Mouse (Mus musculus) kidney, postnatal 0 days (tissue): Measurements from ENCODE around the gene Spdef. TPM values are rescaled to one million over a fixed set of nuclear protein-coding genes. Genes with fewer than 3 reads are reported as not detected.

Experiments used
- ATAC-seq: fragments of 200-750 bp; cut with Nextera tagmentation; replicated peaks from 2 replicates; pipeline ENCODE4 v1.8.0; 2017; ENCODE audit warnings: low read depth, moderate number of reproducible peaks, moderate TSS enrichment, moderate library complexity; ENCODE audit not compliant: low FRiP score
- DNase-seq: peaks from one replicate; pipeline ENCODE4 v3.0.0-alpha.2; 2016; ENCODE audit warnings: low spot score
- H3K27ac ChIP-seq: fragments of 300-500 bp; sonication (generic); 2 replicates; pipeline ENCODE4 v1.5.1; 2014; ENCODE audit warnings: mild to moderate bottlenecking
- H3K27me3 ChIP-seq: fragments of 300-500 bp; sonication (generic); 2 replicates; pipeline ENCODE4 v1.6.1; 2014; ENCODE audit warnings: low read length, mixed read lengths; ENCODE audit not compliant: insufficient read depth
- H3K36me3 ChIP-seq: fragments of 300-500 bp; sonication (generic); 2 replicates; pipeline ENCODE4 v1.6.1; 2014; ENCODE audit warnings: low read length, mixed read lengths; ENCODE audit not compliant: insufficient read depth
- H3K4me1 ChIP-seq: fragments of 300-500 bp; sonication (generic); replicated peaks from 2 replicates; pipeline ENCODE4 v1.6.1; 2014; ENCODE audit warnings: antibody characterized with exemption, low read length, mixed read lengths; ENCODE audit not compliant: insufficient read depth
- H3K4me2 ChIP-seq: fragments of 300-500 bp; sonication (generic); 2 replicates; pipeline ENCODE4 v1.6.1; 2014; ENCODE audit warnings: mild to moderate bottlenecking, low read length, moderate library complexity, mixed read lengths
- H3K4me3 ChIP-seq: fragments of 300-500 bp; sonication (generic); replicated peaks from 2 replicates; pipeline ENCODE4 v1.5.1; 2014; ENCODE audit warnings: low read depth, low read length
- H3K9ac ChIP-seq: fragments of 300-500 bp; sonication (generic); 2 replicates; pipeline ENCODE4 v1.6.1; 2014; ENCODE audit warnings: low read depth, low read length
- H3K9me3 ChIP-seq: fragments of 300-500 bp; sonication (generic); replicated peaks from 2 replicates; pipeline ENCODE4 v1.6.1; 2016; ENCODE audit warnings: low read length, inconsistent platforms, mixed read lengths
- CTCF ChIP-seq: IDR thresholded peaks from 2 replicates; pipeline ENCODE4 v1.5.1; 2016; ENCODE audit warnings: antibody characterized with exemption, low read depth, mild to moderate bottlenecking, moderate library complexity
- WGBS: fragments of 180-500 bp; shearing (Covaris S2); extraction: QIAGEN DNeasy Blood & Tissue Kit; methylation state at CpG from one replicate; pipeline ENCODE4 v1.1.7; 2014; 5-methylcytosine and 5-hydroxymethylcytosine counted together
- polyA plus RNA-seq: library from polyadenylated mRNA; unstranded; fragments of >200 nt; fragmentation: Nextera tagmentation; extraction: Ambion mirVana; gene quantifications from 2 replicates; pipeline ENCODE4 v1.2.1, GENCODE M21; 2015

The Spdef gene
- 0.26 and 0.30 TPM in 2 replicates for polyA plus RNA-seq

DNA sequence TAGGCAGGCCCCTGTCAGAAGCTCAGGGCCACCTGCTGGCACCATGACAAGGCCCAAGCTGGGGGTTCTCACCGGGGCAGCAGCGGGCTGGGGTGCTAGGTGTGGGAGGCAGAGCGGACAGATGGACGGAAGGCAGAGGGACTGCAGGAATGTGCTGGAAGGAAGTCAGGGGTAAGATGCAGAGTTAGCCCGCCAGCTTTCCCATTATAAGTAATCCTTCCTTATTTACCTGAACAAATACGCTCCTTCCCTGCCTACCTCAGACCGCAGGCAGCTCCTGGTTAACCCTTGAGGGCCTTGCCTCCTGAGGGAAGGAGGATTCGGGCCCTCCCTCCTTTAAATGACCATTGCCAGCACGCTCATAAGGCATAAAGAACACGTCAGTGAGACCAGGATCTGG, at the start of gene Spdef:
Gene Spdef (minus strand): TSS at position 186 of the 400 bp plus-strand sequence.
- 75% methylated on average over 10 of the region's 10 CpGs for WGBS
- no peak for TF ChIP-seq CTCF
- Histone ChIP-seq H3K9ac (no peak within 1 kb of the TSS), H3K27me3 (no peaks in the 10 kb centered on the region), H3K36me3 (no peaks in the 10 kb centered on the region), H3K4me3 (no peak within 1 kb of the TSS), H3K9me3 (no peaks in the 10 kb centered on the region), H3K27ac (no peak within 1 kb of the TSS), H3K4me1 (peaks cover 16% of the 10 kb centered on the region), H3K4me2 (no peak within 1 kb of the TSS)
- DNase-seq (no peak), ATAC-seq (no peak)

DNA sequence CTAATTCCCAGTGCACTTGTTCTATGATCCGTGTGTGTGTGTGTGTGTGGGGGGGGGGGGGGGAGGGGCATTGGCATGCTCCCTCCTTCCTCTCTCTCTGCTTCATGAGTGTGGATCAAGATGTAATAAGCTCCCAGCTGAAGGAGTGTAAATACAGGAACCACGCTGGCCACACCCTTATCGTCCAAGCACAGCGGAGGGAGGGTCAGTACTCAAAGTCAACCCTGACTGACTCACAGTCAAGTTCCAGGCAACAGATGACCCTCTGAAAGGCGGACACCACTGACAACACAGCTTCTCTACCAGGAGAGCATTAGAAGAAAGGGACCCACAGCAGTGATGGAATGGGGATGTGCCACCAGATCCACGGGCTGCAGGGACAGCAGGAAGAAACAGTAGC, 49.1 kb upstream of the Spdef start:
- no peaks in the 10 kb centered on the region for H3K9me3 ChIP-seq
- DNase-seq (no peak), ATAC-seq (no peak)
- no peak overlapping the region for H3K9ac ChIP-seq
- H3K4me1 ChIP-seq: no peaks in the 10 kb centered on the region
- H3K36me3 ChIP-seq: 0 out of 2 replicates have a peak, but pooled peaks cover 18% of the 10 kb centered on the region
- H3K4me2 ChIP-seq: no peak overlapping the region
- no peaks in the 10 kb centered on the region for H3K27me3 ChIP-seq
- H3K4me3 ChIP-seq: no peak overlapping the region
- WGBS: 53% methylated on average over 6 of the region's 6 CpGs
- no peak for TF ChIP-seq CTCF
- no peak overlapping the region for H3K27ac ChIP-seq

DNA sequence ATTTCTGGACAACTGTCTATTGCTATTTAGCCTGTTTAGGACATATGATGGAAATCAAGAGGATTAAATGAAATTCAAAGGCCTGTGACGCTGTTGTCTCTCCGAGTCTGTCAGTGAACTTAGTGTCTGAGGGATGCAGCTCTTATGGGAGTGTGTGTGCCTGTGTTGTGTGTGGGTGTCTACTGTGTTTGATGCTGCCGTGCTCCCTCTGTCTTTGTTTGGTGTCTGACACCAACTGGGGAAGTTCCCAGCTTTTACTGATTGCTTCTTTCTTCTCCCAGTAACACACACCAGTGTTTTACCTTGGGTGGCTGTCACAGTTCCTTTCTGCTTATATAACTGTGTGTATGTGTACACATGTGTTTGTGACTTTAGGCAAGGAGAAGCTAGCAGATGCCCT, 45.4 kb upstream of the Spdef start:
- 88% methylated on average over 3 of the region's 3 CpGs for WGBS
- no peak overlapping the region for H3K4me2 ChIP-seq
- ATAC-seq (no peak), DNase-seq (no peak)
- H3K36me3 ChIP-seq: 0 out of 2 replicates have a peak, but pooled peaks cover 15% of the 10 kb centered on the region
- no peaks in the 10 kb centered on the region for H3K4me1 ChIP-seq
- no peaks in the 10 kb centered on the region for H3K27me3 ChIP-seq
- H3K9me3 ChIP-seq: no peaks in the 10 kb centered on the region
- TF ChIP-seq CTCF: no peak
- H3K4me3 ChIP-seq: no peak overlapping the region
- no peak overlapping the region for H3K9ac ChIP-seq
- H3K27ac ChIP-seq: no peak overlapping the region

DNA sequence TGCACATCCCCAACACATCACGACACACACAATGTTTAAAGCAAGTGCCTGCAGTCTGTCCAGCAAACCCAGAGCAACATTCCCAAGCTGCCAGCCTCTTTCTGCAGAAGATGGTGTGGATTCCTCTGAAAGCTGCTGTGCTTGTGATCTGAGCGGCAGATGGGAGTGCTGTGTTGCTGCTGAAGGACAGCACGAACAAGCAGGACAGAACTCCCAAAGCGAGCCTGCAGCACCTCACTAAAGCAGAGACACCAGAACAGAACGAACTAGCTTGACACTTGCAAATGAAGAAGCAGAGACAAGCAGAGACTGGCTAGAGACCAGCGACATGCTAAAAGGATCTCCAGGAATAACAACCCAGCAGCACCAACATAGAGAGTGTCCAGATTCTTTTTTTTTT, 42.9 kb upstream of the Spdef start:
- no peak overlapping the region for H3K4me3 ChIP-seq
- 88% methylated on average over 6 of the region's 6 CpGs for WGBS

DNA sequence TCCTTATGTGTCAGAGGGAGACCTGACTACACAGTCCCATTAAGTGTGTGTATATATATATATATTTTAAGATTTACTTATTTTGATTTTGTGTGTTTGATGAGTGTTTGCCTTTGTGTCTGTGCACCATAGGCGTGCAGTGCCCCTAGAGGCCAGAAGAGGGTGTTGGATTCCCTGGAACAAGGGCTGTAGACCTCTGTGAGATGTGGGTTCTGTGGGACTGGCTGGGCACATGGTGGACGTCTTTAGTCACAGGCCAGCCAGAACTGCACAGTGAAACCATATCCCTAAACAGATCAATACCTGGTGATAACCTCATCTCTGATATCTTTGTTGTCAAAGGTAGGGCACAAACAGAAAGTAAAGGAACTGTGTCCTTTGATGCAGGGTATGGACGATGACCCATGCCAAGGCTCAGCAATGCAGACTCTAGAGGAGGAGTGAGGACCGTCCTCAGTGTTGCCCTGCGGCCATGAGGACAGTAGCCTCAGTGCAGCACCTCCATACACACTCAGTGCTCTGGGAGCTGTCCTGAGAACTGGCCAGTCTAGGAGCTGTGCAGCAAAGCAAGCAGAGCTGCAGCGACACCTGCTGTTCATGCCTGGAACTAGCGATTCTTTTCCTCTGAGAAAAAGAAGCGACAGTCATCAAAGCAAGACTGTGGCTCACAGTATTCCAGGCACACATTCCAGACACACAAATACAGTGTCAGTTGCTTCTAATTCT, 40.2 kb upstream of the Spdef start:
- no peaks in the 10 kb centered on the region for H3K27me3 ChIP-seq
- peak; percentile 71 for DNase-seq
- H3K9me3 ChIP-seq: no peaks in the 10 kb centered on the region
- H3K36me3 ChIP-seq: peaks cover 25% of the 10 kb centered on the region
- 74% methylated on average over 8 of the region's 8 CpGs for WGBS
- peak; percentile 82 for TF ChIP-seq CTCF
- H3K9ac ChIP-seq: no peak overlapping the region
- no peak; the same call in 1 of the 2 replicates for ATAC-seq
- H3K4me1 ChIP-seq: no peaks in the 10 kb centered on the region
- H3K4me2 ChIP-seq: no peak overlapping the region
- H3K4me3 ChIP-seq: no peak overlapping the region
- H3K27ac ChIP-seq: no peak overlapping the region

More for the DNA sequence above, 42.9 kb upstream of the Spdef start:
- Histone ChIP-seq H3K4me2 (no peak overlapping the region), H3K27me3 (no peaks in the 10 kb centered on the region), H3K9me3 (no peaks in the 10 kb centered on the region), H3K9ac (no peak overlapping the region), H3K27ac (no peak overlapping the region), H3K36me3 (peaks cover 23% of the 10 kb centered on the region; the same call in 1 of the 2 replicates), H3K4me1 (no peaks in the 10 kb centered on the region)
- TF ChIP-seq CTCF: no peak
- ATAC-seq (no peak), DNase-seq (no peak)

DNA sequence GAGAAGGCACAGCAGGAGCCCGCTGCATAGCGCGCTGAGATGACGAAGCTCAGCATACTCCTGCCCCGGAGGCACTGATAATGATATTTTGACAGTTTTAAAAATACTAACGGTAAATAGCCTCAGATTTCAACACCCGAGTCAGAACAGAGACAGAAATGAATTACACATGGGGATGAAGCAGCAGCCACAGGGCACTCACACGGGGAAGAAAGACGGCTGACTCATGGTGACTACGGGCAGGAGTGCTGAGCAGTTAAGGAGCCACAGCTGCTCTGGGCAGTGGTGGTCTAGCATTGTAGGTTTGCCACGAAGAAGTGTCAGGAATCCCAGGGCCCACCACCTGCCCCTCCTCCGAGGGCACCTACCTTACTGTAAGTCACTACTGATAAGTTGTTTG, 38.8 kb upstream of the Spdef start:
- H3K27me3 ChIP-seq: no peaks in the 10 kb centered on the region
- H3K9me3 ChIP-seq: no peaks in the 10 kb centered on the region
- no peak overlapping the region for H3K27ac ChIP-seq
- peaks cover 26% of the 10 kb centered on the region for H3K36me3 ChIP-seq
- DNase-seq (no peak), ATAC-seq (no peak)
- WGBS: 84% methylated on average over 12 of the region's 12 CpGs
- TF ChIP-seq CTCF: no peak
- no peaks in the 10 kb centered on the region for H3K4me1 ChIP-seq
- H3K9ac ChIP-seq: no peak overlapping the region
- H3K4me2 ChIP-seq: no peak overlapping the region
- no peak overlapping the region for H3K4me3 ChIP-seq

DNA sequence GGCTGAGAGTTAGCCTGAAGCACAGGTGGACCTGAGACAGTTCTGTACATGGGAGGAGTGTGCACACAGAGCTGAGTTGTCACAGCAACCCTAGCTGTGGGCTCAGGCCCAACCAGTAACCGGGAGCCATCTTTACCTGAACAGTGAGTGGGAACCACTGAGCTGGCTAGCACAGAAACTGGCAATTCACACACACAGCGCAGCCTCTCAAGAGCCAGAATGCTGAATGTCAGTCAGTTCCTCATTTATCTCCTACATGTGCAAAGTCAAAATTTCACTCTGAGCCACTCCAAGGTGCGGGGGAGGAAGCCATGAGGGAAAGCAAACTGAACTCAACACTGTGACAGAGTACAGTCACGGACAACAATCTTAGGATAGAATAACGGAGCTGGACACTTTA, 38.4 kb upstream of the Spdef start:
- 67% methylated on average over 5 of the region's 5 CpGs for WGBS
- no peak overlapping the region for H3K4me3 ChIP-seq
- peaks cover 26% of the 10 kb centered on the region for H3K36me3 ChIP-seq
- no peak overlapping the region for H3K4me2 ChIP-seq
- H3K9ac ChIP-seq: no peak overlapping the region
- no peaks in the 10 kb centered on the region for H3K4me1 ChIP-seq
- H3K27me3 ChIP-seq: no peaks in the 10 kb centered on the region
- ATAC-seq (no peak), DNase-seq (peak; percentile 10)
- no peaks in the 10 kb centered on the region for H3K9me3 ChIP-seq
- no peak overlapping the region for H3K27ac ChIP-seq
- TF ChIP-seq CTCF: no peak
